Mouse (Mus musculus): ENCODE data around the gene Gtf3c4. TPM values are rescaled to one million over a fixed set of nuclear protein-coding genes. Genes with fewer than 3 reads are reported as not detected.
A peak's percentile ranks its signal among the peaks of the same experiment; 100 is the strongest.

Gene Gtf3c4
- total and polyA plus RNA-seq, 2 experiments from 2014 or later, result 15.8 to 86.0 TPM

DNA sequence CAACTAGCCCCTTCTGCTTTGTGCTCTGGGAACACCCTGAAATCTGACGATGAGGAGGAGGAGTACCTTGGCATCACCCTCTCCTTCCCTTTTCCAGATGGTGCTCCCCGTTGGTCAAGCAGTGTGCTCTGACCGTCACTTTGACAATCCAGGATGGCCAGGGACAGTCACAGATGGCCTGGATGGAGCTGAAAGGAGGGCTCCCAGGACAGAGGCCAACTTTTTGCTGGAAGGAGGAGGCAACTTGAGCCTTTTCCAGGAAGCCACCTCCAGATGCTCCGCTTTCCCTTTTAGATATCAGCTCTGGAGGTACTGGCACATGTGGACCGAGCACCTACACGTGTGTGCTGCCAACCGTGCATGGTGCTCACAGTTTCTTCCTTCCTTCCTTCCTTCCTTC, 36.8 kb downstream of the Gtf3c4 start:
- Histone ChIP-seq H3K4me1 (ENCODE audit: insufficient read depth) (no peaks in the 10 kb centered on the region), H3K27ac (ENCODE audit: low read depth, low read length) (no peak overlapping the region), H3K4me3 (ENCODE audit: low read depth, low read length) (no peak overlapping the region), H3K36me3 (ENCODE audit: insufficient read depth) (no peaks in the 10 kb centered on the region), H3K9ac (no peak overlapping the region), H3K4me2 (ENCODE audit: low read depth) (no peak overlapping the region), H3K27me3 (ENCODE audit: insufficient read depth, low read length) (no peaks in the 10 kb centered on the region), H3K9me3 (ENCODE audit: low read length) (no peaks in the 10 kb centered on the region)
- no peak for TF ChIP-seq CTCF (IDR thresholded peaks at IDR 0.05; ENCODE audit: low read depth)
- no peak for DNase-seq
- ATAC-seq, result no peak
- WGBS, result 73% methylated on average over 7 of the region's 7 CpGs

DNA sequence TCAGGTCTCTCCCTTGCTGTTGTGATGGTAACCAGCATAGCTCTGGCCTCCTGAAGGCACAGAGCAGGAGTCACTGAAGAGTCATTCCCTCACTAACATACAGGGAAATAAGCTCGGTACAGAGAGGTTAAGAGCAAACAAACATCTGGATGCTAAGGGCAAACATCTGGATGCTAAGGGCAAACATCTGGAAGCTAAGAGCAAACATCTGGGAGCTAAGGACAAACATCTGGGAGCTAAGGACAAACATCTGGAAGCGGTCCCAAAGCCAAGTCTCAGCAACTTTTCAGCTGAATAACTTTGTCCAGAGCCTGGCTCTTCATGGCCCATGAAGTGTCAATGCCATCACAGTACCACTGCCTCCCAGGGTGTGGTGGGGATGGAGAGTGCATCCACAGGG, 40.6 kb downstream of the Gtf3c4 start:
- no peak overlapping the region for H3K4me3 ChIP-seq (ENCODE audit: low read depth, low read length)
- no peaks in the 10 kb centered on the region for H3K27me3 ChIP-seq (ENCODE audit: insufficient read depth, low read length)
- no peaks in the 10 kb centered on the region for H3K9me3 ChIP-seq (ENCODE audit: low read length)
- H3K4me1 ChIP-seq (ENCODE audit: insufficient read depth), result 0 out of 2 replicates have a peak, but pooled peaks cover 4% of the 10 kb centered on the region
- H3K4me2 ChIP-seq (ENCODE audit: low read depth), result no peak overlapping the region
- TF ChIP-seq CTCF (IDR thresholded peaks at IDR 0.05; ENCODE audit: low read depth), result no peak
- no peak overlapping the region for H3K27ac ChIP-seq (ENCODE audit: low read depth, low read length)
- 91% methylated on average over 2 of the region's 2 CpGs for WGBS
- ATAC-seq, result no peak
- H3K36me3 ChIP-seq (ENCODE audit: insufficient read depth), result no peaks in the 10 kb centered on the region
- no peak for DNase-seq
- H3K9ac ChIP-seq, result no peak overlapping the region

DNA sequence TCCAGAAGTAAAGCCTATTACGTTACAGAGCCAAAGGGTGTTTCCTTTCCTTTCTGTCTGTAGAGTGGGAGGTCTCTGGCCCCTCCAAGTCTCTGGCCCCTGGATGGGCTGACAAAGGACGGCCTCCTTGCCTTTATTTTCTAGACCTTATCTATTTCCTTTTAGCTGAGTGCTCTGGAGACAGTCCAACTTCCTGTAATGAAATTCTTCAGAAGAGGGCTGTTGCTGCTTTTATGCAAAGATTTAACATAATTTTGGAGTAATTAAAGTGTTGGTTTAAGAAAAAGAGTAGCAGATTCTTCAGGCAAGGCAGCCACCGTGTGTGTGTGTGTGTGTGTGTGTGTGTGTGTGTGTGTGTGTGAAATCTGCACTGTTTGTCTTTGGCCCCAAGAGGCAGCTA, 41.8 kb downstream of the Gtf3c4 start:
- Histone ChIP-seq H3K4me1 (ENCODE audit: insufficient read depth) (0 out of 2 replicates have a peak, but pooled peaks cover 4% of the 10 kb centered on the region), H3K4me3 (ENCODE audit: low read depth, low read length) (no peak overlapping the region), H3K9ac (no peak overlapping the region), H3K9me3 (ENCODE audit: low read length) (no peaks in the 10 kb centered on the region), H3K27me3 (ENCODE audit: insufficient read depth, low read length) (no peaks in the 10 kb centered on the region), H3K36me3 (ENCODE audit: insufficient read depth) (no peaks in the 10 kb centered on the region), H3K4me2 (ENCODE audit: low read depth) (peak overlapping the region; percentile 16), H3K27ac (ENCODE audit: low read depth, low read length) (peak overlapping the region; percentile 60)
- 17% methylated on average over 3 of the region's 3 CpGs for WGBS
- DNase-seq (peak; percentile 62), ATAC-seq (0 out of 2 replicates have a peak, but pooled peaks have one; percentile 45)
- TF ChIP-seq CTCF (IDR thresholded peaks at IDR 0.05; ENCODE audit: low read depth), result no peak

DNA sequence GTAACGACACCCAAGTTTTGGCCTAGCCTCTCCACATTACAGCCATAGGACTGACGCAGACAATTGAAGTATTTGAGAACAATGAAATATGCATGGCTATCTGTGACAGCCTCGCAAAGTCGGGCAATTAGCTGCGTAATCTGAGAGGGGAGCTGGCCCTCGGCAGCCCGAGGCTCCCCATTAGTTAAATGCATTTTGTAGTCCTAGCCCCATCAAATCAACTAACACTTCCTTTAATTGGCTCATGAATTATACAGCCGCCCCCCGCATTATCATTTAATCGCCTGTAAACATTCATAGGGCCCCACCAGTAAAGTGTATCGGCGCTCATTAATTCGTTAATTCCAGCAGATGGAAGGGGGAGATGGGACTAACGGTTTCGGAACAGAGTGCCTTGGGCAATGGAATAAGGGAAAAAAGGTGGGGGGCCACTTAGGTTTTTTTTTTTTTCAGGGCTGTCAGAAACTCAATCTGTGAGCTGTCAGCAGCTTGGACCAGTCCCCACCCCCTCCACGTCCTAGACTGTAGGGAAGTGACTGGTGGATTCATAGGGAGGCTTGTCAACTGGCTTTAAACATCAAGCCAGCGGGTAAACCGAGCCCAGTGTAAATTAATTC, 42.6 kb downstream of the Gtf3c4 start:
- DNase-seq, result peak; percentile 76

DNA sequence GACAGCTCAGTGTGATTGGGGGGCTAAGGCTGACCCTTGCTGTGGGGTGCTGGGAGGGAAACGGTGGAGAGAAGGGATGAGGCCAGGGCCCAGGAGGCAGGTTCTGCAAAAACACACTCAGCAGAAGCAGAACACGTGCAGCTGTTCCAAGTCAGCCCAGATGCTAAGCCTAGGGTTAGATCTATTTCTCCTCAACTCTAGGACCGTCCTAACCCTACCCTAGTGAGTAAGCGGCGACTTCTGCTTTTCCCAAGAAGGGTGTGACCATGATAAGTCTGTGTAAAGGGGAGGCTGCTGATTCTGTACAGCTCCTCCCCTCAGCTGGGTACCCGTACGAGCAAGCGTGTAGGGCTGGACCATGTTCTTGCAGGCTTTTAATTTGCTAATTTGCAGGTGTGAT, 43.9 kb downstream of the Gtf3c4 start:
- Histone ChIP-seq H3K27me3 (ENCODE audit: insufficient read depth, low read length) (no peaks in the 10 kb centered on the region), H3K4me1 (ENCODE audit: insufficient read depth) (0 out of 2 replicates have a peak, but pooled peaks cover 4% of the 10 kb centered on the region), H3K9ac (no peak overlapping the region), H3K9me3 (ENCODE audit: low read length) (no peaks in the 10 kb centered on the region), H3K27ac (ENCODE audit: low read depth, low read length) (no peak overlapping the region), H3K36me3 (ENCODE audit: insufficient read depth) (no peaks in the 10 kb centered on the region), H3K4me2 (ENCODE audit: low read depth) (no peak overlapping the region), H3K4me3 (ENCODE audit: low read depth, low read length) (no peak overlapping the region)
- 63% methylated on average over 8 of the region's 8 CpGs for WGBS
- no peak for TF ChIP-seq CTCF (IDR thresholded peaks at IDR 0.05; ENCODE audit: low read depth)
- ATAC-seq, result no peak
- no peak for DNase-seq

More for the DNA sequence above, 42.6 kb downstream of the Gtf3c4 start:
- Histone ChIP-seq H3K9ac (0 out of 2 replicates have a peak overlapping the region, but pooled peaks have one; percentile 14), H3K27ac (ENCODE audit: low read depth, low read length) (peak overlapping the region; percentile 60; the same call in 1 of the 2 replicates), H3K27me3 (ENCODE audit: insufficient read depth, low read length) (no peaks in the 10 kb centered on the region), H3K4me2 (ENCODE audit: low read depth) (peak overlapping the region; percentile 16; the same call in 1 of the 2 replicates), H3K4me3 (ENCODE audit: low read depth, low read length) (no peak overlapping the region), H3K36me3 (ENCODE audit: insufficient read depth) (no peaks in the 10 kb centered on the region), H3K4me1 (ENCODE audit: insufficient read depth) (0 out of 2 replicates have a peak, but pooled peaks cover 4% of the 10 kb centered on the region), H3K9me3 (ENCODE audit: low read length) (no peaks in the 10 kb centered on the region)
- ATAC-seq, result peak; percentile 88
- TF ChIP-seq CTCF (IDR thresholded peaks at IDR 0.05; ENCODE audit: low read depth), result no peak
- 17% methylated on average over 18 of the region's 18 CpGs for WGBS

DNA sequence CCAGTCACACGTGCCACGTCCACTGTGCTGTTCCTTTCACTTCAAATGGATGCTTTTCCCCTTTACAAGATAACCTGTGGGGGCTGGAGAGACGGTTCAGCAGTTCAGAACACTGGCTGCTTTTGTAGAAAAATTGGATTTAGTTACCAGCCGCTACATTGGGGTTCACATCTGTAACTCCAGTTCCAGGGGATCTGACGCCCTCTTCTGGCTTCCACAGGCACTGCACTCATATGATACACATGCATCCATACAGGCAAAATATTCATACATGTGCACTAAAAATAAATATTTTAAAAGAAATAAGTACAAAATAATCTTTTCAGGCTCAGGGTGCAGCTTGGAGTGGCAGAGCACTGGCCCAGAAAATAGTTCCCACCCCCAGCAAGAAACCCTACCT, 45.5 kb downstream of the Gtf3c4 start:
- TF ChIP-seq CTCF (IDR thresholded peaks at IDR 0.05; ENCODE audit: low read depth), result no peak; the same call in 1 of the 2 replicates
- WGBS, result 68% methylated on average over 5 of the region's 5 CpGs
- Histone ChIP-seq H3K27ac (ENCODE audit: low read depth, low read length) (no peak overlapping the region), H3K9me3 (ENCODE audit: low read length) (no peaks in the 10 kb centered on the region), H3K4me3 (ENCODE audit: low read depth, low read length) (no peak overlapping the region), H3K4me1 (ENCODE audit: insufficient read depth) (0 out of 2 replicates have a peak, but pooled peaks cover 4% of the 10 kb centered on the region), H3K4me2 (ENCODE audit: low read depth) (no peak overlapping the region), H3K36me3 (ENCODE audit: insufficient read depth) (no peaks in the 10 kb centered on the region), H3K27me3 (ENCODE audit: insufficient read depth, low read length) (no peaks in the 10 kb centered on the region), H3K9ac (no peak overlapping the region)
- ATAC-seq, result no peak
- DNase-seq, result no peak

DNA sequence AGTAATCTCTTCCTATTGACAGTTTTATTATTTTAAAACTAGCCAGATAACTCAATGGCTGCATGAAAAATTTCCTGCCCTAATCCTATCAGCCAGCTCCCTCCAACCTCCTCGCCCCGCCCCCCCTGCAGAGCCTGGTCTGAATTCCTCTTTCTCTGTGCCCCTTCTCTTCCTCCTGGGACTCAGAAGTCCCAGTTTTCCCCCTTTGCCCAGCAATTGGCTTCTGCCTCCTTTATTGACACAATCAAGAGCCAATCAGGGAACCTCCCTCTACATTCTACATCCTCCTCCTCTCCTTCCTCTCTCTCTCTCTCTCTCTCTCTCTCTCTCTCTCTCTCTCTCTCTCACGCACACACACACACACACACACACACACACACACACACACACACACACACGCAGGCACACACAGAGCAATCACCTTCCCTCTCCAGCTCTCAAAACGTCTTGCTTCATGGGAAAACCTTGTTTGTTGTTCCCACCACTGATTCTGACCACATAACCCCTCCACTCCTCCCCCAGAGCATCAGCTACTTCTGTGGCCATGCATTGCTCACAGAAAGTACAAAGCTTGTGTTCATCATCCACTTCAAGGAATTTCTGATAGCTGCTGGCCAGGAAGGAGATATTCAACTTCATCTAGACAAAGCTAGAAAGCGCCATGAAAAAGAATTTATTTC, 47.1 kb downstream of the Gtf3c4 start:
- Histone ChIP-seq H3K27ac (ENCODE audit: low read depth, low read length) (no peak overlapping the region), H3K36me3 (ENCODE audit: insufficient read depth) (no peaks in the 10 kb centered on the region), H3K9ac (no peak overlapping the region; the same call in 1 of the 2 replicates), H3K4me2 (ENCODE audit: low read depth) (peak overlapping the region; percentile 30), H3K27me3 (ENCODE audit: insufficient read depth, low read length) (no peaks in the 10 kb centered on the region; the same call in 1 of the 2 replicates), H3K9me3 (ENCODE audit: low read length) (no peaks in the 10 kb centered on the region), H3K4me1 (ENCODE audit: insufficient read depth) (0 out of 2 replicates have a peak, but pooled peaks cover 4% of the 10 kb centered on the region), H3K4me3 (ENCODE audit: low read depth, low read length) (no peak overlapping the region)
- no peak for TF ChIP-seq CTCF (IDR thresholded peaks at IDR 0.05; ENCODE audit: low read depth)
- ATAC-seq (peak; percentile 82), DNase-seq (peak; percentile 72)
- 28% methylated on average over 5 of the region's 6 CpGs for WGBS

Measured in forebrain, postnatal 0 days (tissue).